Mouse (Mus musculus): Measurements from ENCODE around the gene Vmn1r44. TPM values are rescaled to one million over a fixed set of nuclear protein-coding genes. Genes with fewer than 3 reads are reported as not detected.
A peak's percentile ranks its signal among the peaks of the same experiment; 100 is the strongest.
"Not testable (repeated sequence)": the region's sequence is repeated elsewhere in the genome, so short reads cannot be mapped to it uniquely, and the experiment has no call there.

The Vmn1r44 gene
- total and polyA plus RNA-seq, 3 experiments: not detected

DNA sequence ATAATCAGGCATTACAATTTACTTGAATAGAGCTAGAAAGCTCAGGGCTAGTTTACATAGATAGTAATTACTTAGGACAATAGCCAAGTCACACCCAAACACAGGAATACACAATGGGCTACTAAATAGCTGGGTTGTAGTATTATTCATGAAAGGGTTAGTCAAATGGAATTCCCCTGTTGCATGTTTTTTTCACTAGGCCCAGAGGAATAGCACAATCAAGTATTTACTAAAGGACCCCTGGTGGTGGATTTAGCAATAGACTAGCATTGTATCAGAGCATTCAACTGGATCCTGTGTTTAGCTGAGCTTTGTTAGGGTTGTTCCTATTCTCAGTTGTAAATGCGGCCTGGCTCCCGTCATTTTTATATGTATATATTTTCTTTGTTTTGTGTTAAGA lies 15.5 kb upstream of the Vmn1r44 start:
- peak; percentile 12 for DNase-seq (ENCODE audit: extremely low read depth)
- in situ Hi-C loops (cut with MboI; ENCODE audit: low pct_ligation_motif_present, low pct_unique_long_range_greater_than_20kb, low sequenced_read_pairs) (no loop called here), dilution Hi-C loops (cut with MboI; ENCODE audit: extremely low pct_ligation_motif_present, extremely low pct_unique_long_range_greater_than_20kb, low sequenced_read_pairs) (no loop called here)
- H3K36me3 ChIP-seq (replicated peaks in 1 of 2; ENCODE audit: control insufficient read depth in 1 of 2, insufficient read depth in 1 of 2, low read length in 1 of 2): no peaks in the 10 kb centered on the region
- H3K4me2 ChIP-seq (ENCODE audit: insufficient read depth, low read depth, poor library complexity, severe bottlenecking): no peak overlapping the region
- H3K9ac ChIP-seq (ENCODE audit: insufficient read depth, low read depth): no peak overlapping the region
- no peak overlapping the region for H3K27ac ChIP-seq (ENCODE audit: insufficient read depth, low read depth)
- no peak overlapping the region for H3K4me3 ChIP-seq (replicated peaks in 1 of 3; ENCODE audit: low read depth in 2 of 3, low read length in 2 of 3, poor library complexity in 1 of 3)
- H3K79me2 ChIP-seq (replicated peaks; ENCODE audit: control insufficient read depth, extremely low read depth, insufficient read depth, poor library complexity, severe bottlenecking): no peaks in the 10 kb centered on the region
- peaks cover 17% of the 10 kb centered on the region for H3K9me3 ChIP-seq (replicated peaks; ENCODE audit: low read length)
- H3K27me3 ChIP-seq (replicated peaks): no peaks in the 10 kb centered on the region
- TF ChIP-seq POLR2AphosphoS2 (IDR thresholded peaks at IDR 0.05; ENCODE audit: low read depth, low read length) (no peak), ZNF384 (IDR thresholded peaks at IDR 0.05; ENCODE audit: low read depth, low read length) (peak; percentile 39; the same call in 1 of the 2 replicates), CTCF (conservative IDR thresholded peaks at IDR 0.05 in 1 of 2, IDR thresholded peaks at IDR 0.05 in 1 of 2; ENCODE audit: low read depth in 2 of 2, low read length in 2 of 2) (0 out of 4 replicates have a peak, but pooled peaks of 1 of the 2 experiments have one; percentile 16)
- H3K4me1 ChIP-seq (ENCODE audit: control insufficient read depth in 1 of 2, insufficient read depth in 2 of 2): peaks cover 0 to 12% of the 10 kb centered on the region in 2 experiments; a peak in 1 of 4 replicates

DNA sequence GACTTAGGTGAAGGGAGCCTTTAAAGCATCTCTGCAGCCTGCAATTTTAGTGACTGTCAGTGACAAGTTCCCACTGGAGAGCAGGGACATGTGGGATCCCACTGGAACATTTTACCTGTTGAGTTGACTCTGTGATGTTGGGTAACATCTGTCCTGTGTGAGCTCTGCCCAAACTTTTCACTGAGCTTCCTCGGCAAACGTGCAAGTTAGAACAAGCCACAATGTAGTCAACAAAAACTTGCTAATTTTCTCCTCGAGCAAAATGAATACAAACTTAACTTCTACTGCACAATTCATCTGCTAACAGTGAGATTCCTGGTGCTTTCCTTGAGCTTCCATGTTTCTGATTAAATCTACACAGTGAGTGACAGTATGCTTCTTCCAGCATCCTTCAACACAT lies 7.1 kb upstream of the Vmn1r44 start, which contains the start of the genes Vmn1r42 and Vmn1r43:
Gene Vmn1r42, minus strand, starts transcription at position 101 of the 400 bp plus-strand sequence.
Gene Vmn1r43, minus strand, starts transcription at position 101 of the 400 bp plus-strand sequence.
- H3K4me2 ChIP-seq (ENCODE audit: insufficient read depth, low read depth, poor library complexity, severe bottlenecking); H3K27me3 ChIP-seq (replicated peaks); DNase-seq (ENCODE audit: extremely low read depth); dilution Hi-C loops (cut with MboI; ENCODE audit: extremely low pct_ligation_motif_present, extremely low pct_unique_long_range_greater_than_20kb, low sequenced_read_pairs); H3K79me2 ChIP-seq (replicated peaks; ENCODE audit: control insufficient read depth, extremely low read depth, insufficient read depth, poor library complexity, severe bottlenecking); H3K27ac ChIP-seq (ENCODE audit: insufficient read depth, low read depth); H3K9ac ChIP-seq (ENCODE audit: insufficient read depth, low read depth); H3K9me3 ChIP-seq (replicated peaks; ENCODE audit: low read length); in situ Hi-C loops (cut with MboI; ENCODE audit: low pct_ligation_motif_present, low pct_unique_long_range_greater_than_20kb, low sequenced_read_pairs); H3K4me1 ChIP-seq (ENCODE audit: control insufficient read depth in 1 of 2, insufficient read depth in 2 of 2); H3K36me3 ChIP-seq (replicated peaks in 1 of 2; ENCODE audit: control insufficient read depth in 1 of 2, insufficient read depth in 1 of 2, low read length in 1 of 2); H3K4me3 ChIP-seq (replicated peaks in 1 of 3; ENCODE audit: low read depth in 2 of 3, low read length in 2 of 3, poor library complexity in 1 of 3): not testable (repeated sequence)

- no peaks in the 10 kb centered on the region for H3K9me3 ChIP-seq (replicated peaks; ENCODE audit: low read length)
- no peak for DNase-seq (ENCODE audit: extremely low read depth)
- dilution Hi-C loops (cut with MboI; ENCODE audit: extremely low pct_ligation_motif_present, extremely low pct_unique_long_range_greater_than_20kb, low sequenced_read_pairs) (no loop called here), in situ Hi-C loops (cut with MboI; ENCODE audit: low pct_ligation_motif_present, low pct_unique_long_range_greater_than_20kb, low sequenced_read_pairs) (no loop called here)
- H3K27ac ChIP-seq (ENCODE audit: insufficient read depth, low read depth): no peak overlapping the region
- H3K79me2 ChIP-seq (replicated peaks; ENCODE audit: control insufficient read depth, extremely low read depth, insufficient read depth, poor library complexity, severe bottlenecking): no peaks in the 10 kb centered on the region
- H3K27me3 ChIP-seq (replicated peaks): no peaks in the 10 kb centered on the region
- no peaks in the 10 kb centered on the region for H3K36me3 ChIP-seq (replicated peaks in 1 of 2; ENCODE audit: control insufficient read depth in 1 of 2, insufficient read depth in 1 of 2, low read length in 1 of 2)
- no peak for TF ChIP-seq PAX5 (IDR thresholded peaks at IDR 0.05; ENCODE audit: low read length)
- no peak for TF ChIP-seq NELFE (IDR thresholded peaks at IDR 0.05; ENCODE audit: low read depth, low read length)
- no peak for TF ChIP-seq USF2 (conservative IDR thresholded peaks at IDR 0.05; ENCODE audit: low read depth, low read length)
- TF ChIP-seq MEF2A (IDR thresholded peaks at IDR 0.05; ENCODE audit: borderline replicate concordance, low read depth, low read length): no peak
- TF ChIP-seq JUND (conservative IDR thresholded peaks at IDR 0.05; ENCODE audit: low read depth, low read length): no peak
- TF ChIP-seq SMC3 (IDR thresholded peaks at IDR 0.05; ENCODE audit: low read depth, low read length): no peak
- no peak for TF ChIP-seq CHD2 (IDR thresholded peaks at IDR 0.05; ENCODE audit: low read length)
- TF ChIP-seq MAZ (IDR thresholded peaks at IDR 0.05; ENCODE audit: low read depth, low read length): no peak
- no peak for TF ChIP-seq POLR2AphosphoS2 (IDR thresholded peaks at IDR 0.05; ENCODE audit: low read depth, low read length)
- no peak overlapping the region for H3K9ac ChIP-seq (ENCODE audit: insufficient read depth, low read depth)
- H3K4me2 ChIP-seq (ENCODE audit: insufficient read depth, low read depth, poor library complexity, severe bottlenecking): no peak overlapping the region
- no peak overlapping the region for H3K4me3 ChIP-seq (replicated peaks in 1 of 3; ENCODE audit: low read depth in 2 of 3, low read length in 2 of 3, poor library complexity in 1 of 3)
- H3K4me1 ChIP-seq (ENCODE audit: control insufficient read depth in 1 of 2, insufficient read depth in 2 of 2): peaks cover 0 to 3% of the 10 kb centered on the region in 2 experiments; a peak in 1 of 4 replicates
Observed at GRCm38 (mm10) chr6:89876963-89877362, 6.5 kb upstream of the Vmn1r44 start.

Data from CH12.LX (cell line).